Mouse (Mus musculus) thymus, adult 2 months (tissue): ENCODE data around the gene Nr4a1. TPM values are rescaled to one million over a fixed set of nuclear protein-coding genes. Genes with fewer than 3 reads are reported as not detected.

Source experiments
- DNase-seq: peaks from one replicate; pipeline ENCODE4 v3.0.0; 2021
- H3K27ac ChIP-seq: fragments of 200-500 bp; 2 replicates; pipeline ENCODE4 v1.5.1; 2012; ENCODE audit warnings: low read length, control low read depth; ENCODE audit not compliant: control insufficient read depth, insufficient read depth
- H3K27me3 ChIP-seq: fragments of 200-500 bp; 2 replicates; pipeline ENCODE4 v1.6.1; 2012; ENCODE audit warnings: mild to moderate bottlenecking, low read length, moderate library complexity, mixed read lengths; ENCODE audit not compliant: control insufficient read depth, insufficient read depth
- H3K36me3 ChIP-seq: fragments of 200-500 bp; 2 replicates; pipeline ENCODE4 v1.6.1; 2012; ENCODE audit warnings: mild to moderate bottlenecking, low read length, moderate library complexity; ENCODE audit not compliant: control insufficient read depth, insufficient read depth
- H3K4me1 ChIP-seq: fragments of 200-500 bp; replicated peaks from 2 replicates; pipeline ENCODE4 v1.6.1; 2012; ENCODE audit warnings: low read length; ENCODE audit not compliant: control insufficient read depth, insufficient read depth
- H3K4me3 ChIP-seq: fragments of 200-500 bp; 2 replicates; pipeline ENCODE4 v1.5.1; 2012; ENCODE audit warnings: mild to moderate bottlenecking, low read length, control low read depth, moderate library complexity; ENCODE audit not compliant: control insufficient read depth, insufficient read depth
- CTCF ChIP-seq: fragments of 200-500 bp; IDR thresholded peaks from 2 replicates; pipeline ENCODE4 v1.5.1; 2012; ENCODE audit warnings: mild to moderate bottlenecking, control low read depth, low read length, moderate library complexity, borderline replicate concordance; ENCODE audit not compliant: control insufficient read depth, poor library complexity, insufficient read depth; ENCODE audit errors: extremely low read depth
- POLR2A ChIP-seq: fragments of 200-500 bp; IDR thresholded peaks from 2 replicates; pipeline ENCODE4 v1.6.1; 2012; ENCODE audit warnings: mild to moderate bottlenecking, low read length, control low read depth, moderate library complexity; ENCODE audit not compliant: control insufficient read depth, poor library complexity, insufficient read depth; ENCODE audit errors: extremely low read depth
- whole genome bisulfite sequencing: fragments of 180-500 bp; shearing (Covaris S2); methylation state at CpG from one replicate; pipeline ENCODE4 v1.1.7; 2018; 5-methylcytosine and 5-hydroxymethylcytosine counted together
- polyA plus RNA-seq: library from polyadenylated mRNA; depleted of rRNA; stranded (reverse); fragments of >200 nt; gene quantifications from 2 replicates; pipeline ENCODE4 v1.2.3, GENCODE M21; 2012

The Nr4a1 gene
- polyA plus RNA-seq, 1 experiment, result 164 TPM

DNA sequence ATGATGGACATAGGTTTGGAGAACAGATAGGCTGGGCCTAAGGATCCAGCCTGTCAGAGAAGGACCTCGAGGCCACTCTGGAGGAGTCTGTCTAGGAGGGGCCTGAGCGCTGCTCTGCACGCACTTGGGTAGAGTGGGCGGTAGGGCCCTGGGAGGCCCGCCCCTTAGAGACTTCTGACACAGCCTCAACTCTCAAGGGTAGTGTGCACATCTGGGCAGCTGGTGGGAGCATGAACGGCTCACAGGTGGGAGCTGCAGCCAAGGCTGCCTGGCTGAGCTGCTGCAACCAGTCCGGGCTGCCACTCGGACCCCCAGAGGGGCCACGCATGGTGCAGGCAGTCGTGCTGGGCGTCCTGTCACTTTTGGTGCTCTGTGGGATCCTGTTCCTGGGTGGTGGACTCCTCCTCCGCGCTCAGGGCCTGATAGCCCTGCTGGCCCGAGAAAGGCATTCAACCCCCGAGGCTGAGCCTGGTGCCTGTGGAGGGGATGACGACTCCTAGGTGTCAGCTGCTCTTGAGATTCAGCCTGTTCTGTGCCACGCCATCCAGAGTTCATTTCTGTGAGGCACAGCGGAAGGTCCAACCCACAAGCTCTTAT, 39.1 kb downstream of the Nr4a1 start, which contains the start of gene 6030408B16Rik:
6030408B16Rik (plus strand) TSS at position 188 of the 597 bp plus-strand sequence.
- Histone ChIP-seq H3K27me3 (no peaks in the 10 kb centered on the region), H3K36me3 (peaks cover 27% of the 10 kb centered on the region), H3K4me3 (no peak within 1 kb of the TSS), H3K4me1 (peaks cover 8% of the 10 kb centered on the region), H3K27ac (no peak within 1 kb of the TSS)
- 83% methylated on average over 18 of the region's 18 CpGs for WGBS
- TF ChIP-seq CTCF (no peak), POLR2A (no peak)
- DNase-seq, result no peak

DNA sequence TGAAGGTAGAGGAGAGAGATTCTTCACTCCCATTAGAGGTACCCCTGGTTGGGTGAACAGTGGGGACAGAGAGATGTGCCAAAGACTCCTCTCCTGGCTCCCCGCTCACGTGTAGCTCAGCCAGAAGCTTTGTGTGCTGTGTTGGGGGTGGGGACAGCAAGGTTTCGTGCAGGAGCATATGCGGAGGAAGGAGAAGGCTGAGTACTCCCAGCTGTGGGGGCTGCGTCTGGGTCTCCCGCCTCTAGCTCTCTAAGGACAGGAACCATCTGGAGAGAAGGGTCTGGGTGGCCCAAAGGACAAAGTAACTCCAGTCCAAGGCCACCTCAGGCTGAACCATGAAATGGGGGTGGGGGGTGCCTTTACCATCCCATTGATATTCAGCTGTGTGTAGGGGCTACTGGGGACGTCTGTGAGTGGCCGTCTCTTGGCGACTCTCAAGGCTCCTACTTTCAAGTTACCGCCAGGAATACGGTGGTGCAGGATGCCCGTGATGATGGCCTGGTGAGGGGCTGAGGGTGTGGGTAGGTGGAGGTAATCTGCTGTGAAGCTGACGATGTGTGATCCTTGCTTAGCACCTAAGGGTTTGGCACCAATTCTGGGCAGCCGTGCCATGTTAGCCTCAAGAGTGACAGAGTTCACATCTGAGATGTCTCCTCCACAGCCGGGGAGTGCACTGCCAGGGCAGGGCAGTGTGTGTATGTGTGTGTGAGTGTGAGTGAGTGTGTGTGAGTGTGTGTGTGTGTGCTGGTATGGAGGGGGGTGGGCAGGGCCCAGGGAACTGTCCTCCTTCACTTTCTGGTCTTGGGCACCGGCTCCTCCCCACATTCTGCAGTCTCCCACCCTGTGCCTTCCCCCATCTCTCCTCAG, 40.2 kb downstream of the Nr4a1 start:
- H3K27me3 ChIP-seq, result no peaks in the 10 kb centered on the region
- peaks cover 8% of the 10 kb centered on the region for H3K4me1 ChIP-seq
- no peak for TF ChIP-seq CTCF
- no peak for TF ChIP-seq POLR2A
- 89% methylated on average over 16 of the region's 16 CpGs for WGBS
- peaks cover 17% of the 10 kb centered on the region for H3K36me3 ChIP-seq
- DNase-seq, result no peak
- H3K27ac ChIP-seq, result no peak overlapping the region
- H3K4me3 ChIP-seq, result no peak overlapping the region

DNA sequence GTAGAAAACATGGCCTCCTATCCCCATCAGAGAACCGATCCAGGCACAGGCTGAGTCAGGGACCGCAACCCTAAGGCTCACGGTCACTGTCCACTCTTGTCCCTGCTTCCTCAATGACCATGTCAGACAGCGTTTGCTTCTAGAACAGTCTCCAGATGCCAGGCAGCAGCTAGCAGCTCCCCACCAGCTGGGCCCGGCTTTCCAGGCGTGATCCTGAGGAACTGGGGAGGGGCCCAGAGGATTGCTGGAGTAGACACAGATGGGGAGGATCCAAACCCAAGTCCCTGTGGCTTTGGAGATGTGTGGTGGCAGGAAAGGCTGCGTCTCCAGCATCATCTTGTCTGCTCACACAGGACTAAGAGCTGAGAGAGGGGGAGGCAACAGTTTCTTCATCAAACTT, 41.0 kb downstream of the Nr4a1 start:
- peaks cover 9% of the 10 kb centered on the region for H3K36me3 ChIP-seq
- no peak for TF ChIP-seq POLR2A
- no peak for TF ChIP-seq CTCF
- no peak overlapping the region for H3K4me3 ChIP-seq
- no peak overlapping the region for H3K27ac ChIP-seq
- no peaks in the 10 kb centered on the region for H3K27me3 ChIP-seq
- 79% methylated on average over 7 of the region's 7 CpGs for WGBS
- peaks cover 8% of the 10 kb centered on the region for H3K4me1 ChIP-seq
- no peak for DNase-seq

DNA sequence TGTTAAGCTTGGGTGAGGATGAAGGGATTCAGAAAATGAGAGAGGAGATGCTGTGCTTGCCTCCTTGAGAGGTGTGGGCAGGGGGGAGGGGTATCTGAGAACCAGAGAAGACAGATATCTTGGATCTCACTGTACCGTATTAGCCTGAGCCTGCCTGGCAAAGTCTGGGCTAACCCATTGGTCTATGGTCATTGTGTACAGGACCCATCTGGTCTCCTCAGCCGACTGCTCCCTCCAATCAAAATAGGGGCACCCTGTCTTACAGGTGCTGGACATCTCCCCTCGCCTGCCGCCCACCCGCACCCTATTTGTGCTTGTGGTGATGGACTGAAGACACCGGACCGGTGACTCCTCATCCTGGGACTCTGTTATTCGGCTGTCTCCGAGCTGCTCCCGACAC, 41.5 kb downstream of the Nr4a1 start:
- no peak overlapping the region for H3K27ac ChIP-seq
- no peak for DNase-seq
- H3K4me1 ChIP-seq, result peaks cover 8% of the 10 kb centered on the region
- H3K4me3 ChIP-seq, result no peak overlapping the region
- H3K36me3 ChIP-seq, result peaks cover 4% of the 10 kb centered on the region; the same call in 1 of the 2 replicates
- H3K27me3 ChIP-seq, result no peaks in the 10 kb centered on the region
- no peak for TF ChIP-seq POLR2A
- TF ChIP-seq CTCF, result no peak
- WGBS, result 95% methylated on average over 10 of the region's 10 CpGs

DNA sequence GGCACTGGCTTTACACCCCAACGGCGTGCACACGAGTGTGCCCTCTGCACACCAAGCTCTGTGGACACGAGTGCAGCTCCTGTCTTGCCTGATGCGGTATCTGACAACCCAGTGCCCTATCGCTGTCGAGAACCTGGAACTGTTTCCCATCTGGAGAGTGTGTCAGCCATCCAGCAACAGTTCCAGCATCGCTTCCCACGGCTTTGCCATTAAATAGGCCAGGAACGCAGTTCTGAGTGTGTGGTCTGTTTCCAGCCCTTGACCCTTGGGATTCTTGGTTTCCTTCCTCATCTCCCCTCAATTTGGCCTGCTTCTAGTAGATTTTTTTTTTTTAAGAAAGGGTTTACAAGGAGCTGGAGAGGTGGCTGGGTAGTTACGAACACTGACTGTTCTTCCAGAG, 42.0 kb downstream of the Nr4a1 start:
- TF ChIP-seq CTCF, result no peak
- no peak for TF ChIP-seq POLR2A
- Histone ChIP-seq H3K4me3 (no peak overlapping the region), H3K36me3 (no peaks in the 10 kb centered on the region; the same call in 1 of the 2 replicates), H3K27me3 (no peaks in the 10 kb centered on the region), H3K27ac (no peak overlapping the region), H3K4me1 (peaks cover 8% of the 10 kb centered on the region)
- DNase-seq, result no peak
- WGBS, result 96% methylated on average over 11 of the region's 11 CpGs

DNA sequence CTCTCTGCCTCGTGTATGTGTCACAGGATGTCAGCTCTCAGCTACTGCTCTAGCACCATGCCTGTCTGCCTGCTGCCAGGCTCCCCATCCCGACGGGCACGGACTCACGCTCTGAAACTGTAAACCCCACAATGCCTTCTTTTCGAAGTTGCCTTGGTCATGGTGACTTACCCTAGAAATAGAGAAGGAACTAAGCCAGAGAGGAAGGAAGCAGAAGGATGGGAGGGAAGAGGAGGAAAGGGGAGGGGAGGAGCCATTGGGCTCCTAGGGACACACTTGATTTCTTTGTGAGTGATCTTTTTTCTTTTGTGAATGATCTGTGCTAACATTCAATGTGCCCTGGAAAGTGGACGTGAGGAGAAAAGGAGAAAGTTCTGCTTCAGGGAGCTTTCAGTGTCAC, 43.9 kb downstream of the Nr4a1 start:
- no peak for DNase-seq
- no peaks in the 10 kb centered on the region for H3K27me3 ChIP-seq
- 17% methylated on average over 7 of the region's 7 CpGs for WGBS
- no peak overlapping the region for H3K4me3 ChIP-seq
- H3K36me3 ChIP-seq, result no peaks in the 10 kb centered on the region
- TF ChIP-seq POLR2A, result no peak
- TF ChIP-seq CTCF, result no peak
- peaks cover 8% of the 10 kb centered on the region for H3K4me1 ChIP-seq
- no peak overlapping the region for H3K27ac ChIP-seq

DNA sequence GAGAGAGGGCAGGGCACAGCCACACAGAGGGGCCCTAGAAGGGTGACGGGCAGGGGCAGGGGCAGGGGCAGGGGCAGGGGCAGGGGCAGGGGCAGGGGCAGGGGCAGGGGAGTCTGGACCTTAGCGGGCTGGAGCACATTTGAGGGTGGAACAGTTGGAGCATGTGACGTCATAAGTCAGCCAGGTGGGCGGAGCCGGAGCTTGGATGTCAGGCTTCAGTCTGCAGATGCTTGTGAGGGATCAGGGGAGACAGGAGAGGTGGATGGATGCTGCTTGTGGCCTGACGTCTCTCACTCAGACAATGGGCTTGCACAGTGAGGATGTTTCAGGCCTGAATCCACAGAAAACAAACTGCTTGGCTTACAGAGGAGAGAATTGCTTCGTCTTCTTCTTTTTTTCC, 44.5 kb downstream of the Nr4a1 start:
- TF ChIP-seq CTCF (no peak), POLR2A (no peak)
- H3K27me3 ChIP-seq, result no peaks in the 10 kb centered on the region
- no peaks in the 10 kb centered on the region for H3K36me3 ChIP-seq
- 40% methylated on average over 7 of the region's 7 CpGs for WGBS
- peaks cover 8% of the 10 kb centered on the region for H3K4me1 ChIP-seq
- no peak overlapping the region for H3K27ac ChIP-seq
- H3K4me3 ChIP-seq, result no peak overlapping the region
- DNase-seq, result no peak
